Mouse (Mus musculus) adrenal gland, postnatal 25 days (tissue): ENCODE results near the gene Agpat3. TPM values are rescaled to one million over a fixed set of nuclear protein-coding genes. Genes with fewer than 3 reads are reported as not detected.

ENCODE experiments used
- DNase-seq: peaks from one replicate; pipeline ENCODE4 v3.0.0; 2021; ENCODE audit warnings: mixed read lengths
- long read RNA-seq: library from polyadenylated mRNA; stranded (forward); transcript quantifications from one replicate; pipeline ENCODE4 v2.0.0, GENCODE M21; 2021
- total RNA-seq: library from RNA; stranded (reverse); gene quantifications from 2 replicates; pipeline ENCODE4 v1.2.3, GENCODE M21; 2021

Gene Agpat3
- 334 and 362 TPM in 2 replicates for total RNA-seq
- long read RNA-seq, full-length matches to known transcripts, result 182 of 523 reads
- long read RNA-seq, partial matches to known transcripts, result 33 of 523 reads
- long read RNA-seq, other reads (novel, unspliced or antisense), result 308 of 523 reads

DNA sequence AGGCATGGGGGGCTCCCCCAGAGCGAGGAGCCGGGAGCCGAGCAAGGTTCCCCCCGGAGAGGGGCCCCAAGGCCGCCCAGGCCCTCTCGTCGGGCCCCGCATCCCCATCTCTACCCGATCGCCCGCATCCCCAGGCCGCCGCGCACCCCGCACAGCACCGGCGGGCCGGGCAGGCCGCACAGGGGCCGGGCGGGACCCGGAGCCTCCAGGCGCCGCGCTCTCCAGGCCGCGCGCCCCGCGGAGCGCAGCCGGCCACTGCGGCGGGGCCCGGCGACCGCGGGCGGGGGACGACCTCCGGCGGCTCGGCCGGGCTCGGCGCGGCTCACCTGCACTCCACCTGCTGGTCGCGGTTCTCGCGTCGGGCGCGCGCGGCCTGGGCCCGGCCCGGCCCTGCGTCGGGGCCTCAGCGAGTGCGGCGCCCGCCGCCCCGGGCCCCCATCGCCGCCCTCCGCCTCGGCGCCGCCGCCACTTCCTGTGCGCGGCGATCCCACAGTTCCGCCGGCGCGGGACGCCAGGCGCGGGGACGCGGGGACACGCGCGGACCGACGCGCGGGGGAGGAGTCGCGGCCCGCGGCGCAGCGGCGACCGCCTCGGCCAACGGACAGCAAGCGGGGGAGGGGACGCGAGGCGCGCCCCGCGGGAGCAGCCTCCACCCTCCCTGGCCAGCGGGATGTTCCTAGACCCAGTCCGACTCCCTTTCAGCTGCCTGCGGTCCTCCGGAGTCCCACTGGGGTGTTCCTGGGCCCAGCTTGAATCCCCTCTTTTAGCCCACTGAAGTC lies at the start of gene Agpat3:
TSS of gene Agpat3 (minus strand) at position 603 of the 779 bp plus-strand sequence.
- DNase-seq, result peak; percentile 69

DNA sequence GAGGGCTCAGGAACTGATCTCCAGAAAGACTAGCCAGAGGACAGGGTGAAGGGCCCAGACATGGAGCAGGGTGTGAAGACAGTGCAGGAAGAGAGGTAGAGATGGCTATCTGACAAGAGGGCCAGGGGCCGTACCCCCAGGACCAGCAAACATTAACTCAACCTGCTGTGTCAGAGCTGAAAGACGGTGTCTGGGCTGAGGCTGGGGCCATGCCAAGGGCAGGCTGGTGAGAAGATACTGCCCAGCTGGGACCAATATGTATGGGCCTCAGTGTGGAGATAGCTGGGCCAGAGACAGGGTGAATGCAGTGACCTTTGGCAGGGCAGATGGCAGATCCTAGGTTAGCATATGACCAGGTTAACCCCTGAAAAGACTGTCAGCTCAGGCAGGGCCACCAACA lies 48.8 kb upstream of the Agpat3 start:
- no peak for DNase-seq

DNA sequence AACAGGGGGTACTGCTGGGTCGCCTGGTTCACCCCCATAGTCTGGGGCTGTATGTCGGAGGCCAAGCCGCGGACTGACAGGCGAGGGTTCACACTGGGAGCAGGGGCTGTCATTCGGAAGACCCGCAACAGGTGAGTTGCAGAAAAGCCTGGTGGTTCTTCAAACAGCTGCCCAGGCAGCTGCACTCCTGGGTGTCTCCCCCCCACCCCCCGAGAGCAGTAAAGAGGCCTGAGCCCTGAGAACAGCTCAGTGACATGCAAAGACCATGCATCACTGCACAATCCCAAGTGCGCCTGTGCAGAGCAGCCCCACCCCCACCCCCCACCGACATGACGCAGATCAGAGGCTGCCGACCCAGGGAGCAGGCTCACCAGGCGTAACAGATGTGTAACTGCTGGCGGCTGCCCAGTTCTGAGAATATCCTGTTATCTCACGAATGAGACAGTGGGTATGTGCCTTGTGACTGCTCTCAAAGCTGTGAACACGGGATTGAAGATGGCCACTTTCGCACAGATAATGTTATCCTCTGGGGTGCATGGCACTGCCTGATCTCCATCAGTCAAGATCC lies 46.9 kb upstream of the Agpat3 start:
- DNase-seq, result peak; percentile 67

DNA sequence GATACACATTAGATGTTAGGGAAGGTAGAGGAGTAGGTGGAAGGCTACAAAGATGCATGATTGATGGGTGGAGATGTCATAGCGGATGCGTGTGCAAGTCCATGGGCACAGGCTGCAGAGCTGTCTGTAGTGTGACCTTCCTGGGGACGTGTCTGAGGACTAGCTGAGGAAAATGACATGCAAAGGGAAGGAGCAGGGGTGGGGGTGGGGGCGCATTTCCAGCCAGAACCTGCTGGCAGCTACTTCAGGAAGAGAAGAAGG lies 44.3 kb upstream of the Agpat3 start:
- DNase-seq, result no peak

DNA sequence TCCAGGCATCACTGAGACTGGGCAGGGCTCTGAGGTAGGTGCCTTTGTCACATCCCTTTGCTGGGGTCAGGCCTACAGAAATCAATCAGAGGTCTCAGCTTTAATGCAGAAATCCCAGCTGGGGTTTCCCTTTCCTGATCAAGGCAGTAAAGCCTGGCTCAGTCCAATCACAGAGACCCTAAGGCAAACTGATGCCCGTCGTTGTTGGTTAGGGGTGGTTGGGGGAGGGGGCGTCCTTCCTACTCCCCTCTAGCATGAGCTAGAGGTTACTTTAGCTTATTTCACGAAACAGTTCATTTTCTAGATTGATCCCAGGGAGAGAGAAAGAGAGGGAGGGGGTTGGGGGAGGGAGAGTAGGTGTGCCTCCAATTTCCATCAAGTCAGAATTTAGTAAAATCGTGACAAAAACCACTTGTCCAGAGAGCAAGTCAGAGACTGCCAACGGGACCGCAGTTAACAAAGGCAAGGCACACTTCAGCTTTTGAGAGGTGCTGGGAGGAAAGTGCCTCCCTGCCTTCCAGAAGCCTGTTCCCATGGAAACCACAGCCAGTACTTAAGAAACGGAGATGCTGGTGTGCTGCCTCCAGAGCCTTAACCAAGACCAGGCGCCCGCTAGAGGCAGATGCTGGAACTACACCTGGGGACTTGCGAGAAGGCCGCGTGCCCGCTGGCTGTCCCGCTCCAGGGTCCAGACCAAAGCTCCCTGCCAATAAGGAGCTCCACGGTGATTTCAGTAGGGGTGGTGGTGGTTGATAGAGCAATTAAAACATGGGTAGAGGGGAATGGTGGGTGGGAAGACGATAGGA lies 43.7 kb upstream of the Agpat3 start:
- peak; percentile 94 for DNase-seq

DNA sequence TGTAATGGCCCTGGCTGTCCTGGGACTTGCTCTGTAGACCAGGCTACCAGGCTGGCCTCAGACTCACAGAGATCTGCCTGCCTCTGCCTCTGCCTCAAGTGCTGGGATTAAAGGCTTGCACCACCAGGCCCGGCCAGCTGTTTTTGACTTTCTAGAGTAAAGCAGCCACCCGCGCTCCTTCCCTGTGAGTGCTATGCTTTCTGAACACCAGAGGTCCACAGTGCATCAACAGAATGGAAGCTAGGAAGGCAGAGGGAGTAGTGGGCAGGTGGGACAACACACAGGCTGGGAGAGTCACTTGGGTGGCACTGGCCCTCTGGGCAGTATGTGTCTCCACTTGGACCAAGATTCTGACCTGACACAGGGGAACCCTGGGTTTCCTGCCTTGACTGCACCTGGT lies 43.1 kb upstream of the Agpat3 start:
- no peak for DNase-seq

DNA sequence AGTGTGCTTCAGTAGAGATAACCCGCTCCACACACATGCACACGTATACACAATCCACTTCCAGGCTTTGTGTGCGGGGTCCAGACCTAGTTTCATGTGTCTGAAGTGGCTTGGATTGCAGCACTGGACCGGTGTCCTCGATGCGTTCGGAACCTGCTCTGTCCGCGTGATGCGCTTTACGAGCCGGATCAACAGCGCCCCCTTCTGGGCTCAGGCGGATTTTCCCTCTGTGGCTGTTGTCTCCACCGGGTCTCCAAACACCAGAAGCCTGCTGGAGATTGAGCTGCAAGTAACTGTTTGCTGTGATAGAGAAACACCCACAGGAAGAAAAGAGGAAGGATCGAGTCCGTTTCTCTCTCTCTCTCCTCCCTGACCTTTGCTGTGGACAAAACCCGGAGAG lies 39.8 kb upstream of the Agpat3 start:
- peak; percentile 87 for DNase-seq

DNA sequence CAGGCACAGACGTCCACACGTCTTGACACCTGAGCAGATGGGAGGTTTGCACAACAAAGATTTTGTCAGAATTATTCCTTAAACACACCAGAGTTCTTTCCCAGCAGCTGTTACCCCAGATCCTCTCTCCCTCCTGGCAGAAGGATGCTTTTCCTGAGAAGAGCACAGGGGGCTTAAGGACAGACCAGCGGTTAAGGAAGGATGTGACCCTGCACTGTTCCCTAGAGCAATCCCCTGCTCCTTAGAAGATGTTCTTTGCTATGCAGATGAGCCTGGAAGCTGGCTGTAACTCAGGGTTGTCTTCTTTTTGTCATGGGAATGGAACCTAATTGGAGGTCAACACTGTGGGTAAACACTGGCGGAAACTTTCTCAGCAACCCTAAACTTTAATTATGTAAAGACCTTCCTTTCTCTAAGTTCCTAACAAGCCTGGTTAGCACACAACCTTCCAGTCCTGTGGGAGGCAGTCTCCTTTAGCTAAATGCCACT lies 38.7 kb upstream of the Agpat3 start:
- DNase-seq, result no peak

DNA sequence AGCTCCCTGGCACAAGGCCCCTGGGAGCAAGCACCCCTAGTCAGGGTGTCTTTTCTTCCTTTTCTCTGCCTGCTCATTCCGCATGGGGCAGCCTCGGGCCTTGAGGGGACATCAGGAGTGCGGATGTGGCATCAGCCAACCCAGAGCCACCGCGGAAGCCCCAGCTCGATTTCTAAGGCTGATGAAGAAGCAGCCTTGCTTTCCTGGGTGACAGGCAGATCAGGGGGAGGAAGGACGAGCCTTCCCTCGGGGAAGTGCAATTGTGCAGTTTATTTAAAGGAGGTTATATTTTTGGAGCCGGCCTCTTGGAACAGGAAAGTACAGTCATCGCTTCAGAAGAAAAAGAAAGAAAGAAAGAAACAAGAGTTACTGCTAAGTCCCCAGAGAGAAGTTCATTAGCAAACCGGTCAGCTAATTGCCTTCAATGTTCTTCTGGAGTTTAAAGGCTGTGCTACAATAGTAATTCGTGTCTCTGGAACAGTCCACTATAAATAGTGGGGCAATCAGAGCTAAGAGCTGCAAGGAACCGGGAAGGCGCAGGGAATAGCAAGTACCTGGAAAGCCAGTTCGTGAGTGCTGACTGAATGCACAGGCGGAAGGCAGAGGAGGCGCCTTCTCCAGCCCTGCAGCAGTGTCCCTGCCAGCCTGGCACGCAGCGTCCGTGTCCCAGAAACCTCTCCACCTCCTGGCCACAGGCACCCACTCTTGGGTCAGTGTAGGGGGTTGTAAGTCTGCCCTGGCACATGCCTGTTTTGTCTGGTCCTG lies 36.1 kb upstream of the Agpat3 start:
- DNase-seq, result no peak

DNA sequence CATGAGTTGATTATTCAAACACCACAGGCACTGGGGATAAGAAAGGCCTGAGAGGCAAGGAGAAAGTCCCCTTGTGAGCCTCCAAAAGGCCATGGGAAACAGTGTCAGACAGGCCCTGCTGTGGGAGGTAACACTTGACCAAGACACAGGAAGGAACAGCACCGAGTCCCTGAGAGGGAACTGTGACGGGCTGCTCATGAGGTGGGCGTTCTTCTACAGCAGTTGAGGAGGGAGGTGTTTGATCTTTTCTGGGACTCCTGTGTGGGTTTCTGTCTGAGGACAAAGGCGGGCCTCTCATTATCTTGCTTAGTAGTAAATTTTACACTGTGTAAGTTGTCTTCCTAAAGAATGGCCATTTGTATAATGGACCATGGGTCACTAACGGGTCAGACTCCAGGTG lies 33.2 kb upstream of the Agpat3 start:
- DNase-seq, result no peak

DNA sequence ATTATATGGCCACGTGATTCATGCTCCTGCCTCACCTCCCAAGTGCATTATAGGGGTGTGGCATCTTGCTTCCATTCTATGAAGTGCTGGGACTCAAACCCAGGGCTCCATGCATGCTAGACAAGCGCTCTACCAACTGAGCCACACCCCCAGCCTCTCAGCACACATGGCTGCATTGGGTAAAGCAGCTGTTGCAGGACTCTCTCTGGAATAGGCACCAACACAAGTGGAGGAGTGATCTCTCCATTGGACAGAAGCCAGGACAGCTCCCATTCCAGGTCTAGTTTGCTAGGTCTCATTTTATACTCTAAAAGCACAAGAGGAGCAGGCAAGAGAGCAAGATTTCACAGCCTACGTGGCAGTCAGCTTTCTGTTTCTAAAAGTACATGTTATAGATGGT lies 31.3 kb upstream of the Agpat3 start:
- DNase-seq, result no peak

DNA sequence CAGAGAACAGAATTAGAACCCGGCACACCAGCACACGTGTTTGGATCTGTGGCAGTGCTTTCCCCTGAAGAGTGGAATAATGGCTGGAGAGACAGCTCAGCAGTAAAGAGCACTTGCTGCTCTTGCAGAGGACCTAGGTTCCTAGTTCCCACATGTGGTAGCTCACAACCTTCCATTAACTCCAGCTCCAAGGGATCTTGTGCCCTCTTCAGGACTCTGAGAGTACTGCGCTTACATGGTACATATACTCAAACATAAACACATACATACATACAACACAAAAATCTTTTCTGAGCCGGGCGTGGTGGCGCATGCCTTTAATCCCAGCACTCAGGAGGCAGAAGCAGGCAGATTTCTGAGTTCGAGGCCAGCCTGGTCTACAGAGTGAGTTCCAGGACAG lies 26.2 kb upstream of the Agpat3 start:
- DNase-seq, result no peak

DNA sequence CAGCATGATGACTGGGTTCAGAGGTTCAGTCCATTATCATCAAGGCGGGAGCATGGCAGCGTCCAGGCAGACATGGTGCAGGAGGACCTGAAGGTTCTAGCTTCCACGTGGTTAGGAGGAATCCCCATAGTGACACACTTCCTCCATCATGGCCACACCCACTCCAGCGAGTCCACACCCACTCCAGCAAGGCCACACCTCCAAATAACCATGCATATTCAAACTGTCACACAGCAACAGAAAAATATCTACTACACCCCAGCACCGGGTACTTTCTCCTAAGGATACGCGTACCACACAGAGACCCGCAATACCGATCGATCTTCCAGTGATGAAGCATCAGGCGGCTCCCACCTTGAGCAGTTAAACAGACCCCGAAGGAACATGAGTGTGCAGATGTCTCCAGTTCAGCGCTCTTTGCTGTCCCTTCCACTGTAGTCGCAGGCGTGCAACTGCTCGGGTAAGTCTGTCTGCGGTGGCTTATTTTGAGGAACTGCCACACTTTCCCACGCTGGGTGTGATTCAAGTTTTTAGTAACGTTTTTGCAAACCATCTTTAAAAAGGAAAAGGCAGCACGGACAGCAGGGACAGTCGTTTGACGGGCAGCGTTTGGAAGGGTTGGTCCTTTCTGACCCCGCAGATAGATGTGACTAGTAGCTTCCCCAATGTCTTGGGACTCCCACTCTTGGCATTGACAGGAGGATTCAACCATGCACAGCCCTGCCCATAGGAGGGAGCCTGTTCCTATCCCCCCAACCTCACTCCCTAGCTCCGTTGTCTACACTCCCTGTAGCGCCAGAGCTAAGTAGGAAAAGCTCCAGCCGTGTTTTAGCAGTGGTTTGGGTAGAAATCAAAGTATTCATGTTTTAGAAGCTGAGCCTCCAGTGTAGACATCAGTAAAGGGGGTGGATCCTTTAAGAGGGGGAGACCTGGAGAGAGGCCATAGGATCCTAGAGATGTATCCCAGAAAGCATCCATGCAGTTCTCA lies 20.7 kb upstream of the Agpat3 start:
- DNase-seq, result no peak

DNA sequence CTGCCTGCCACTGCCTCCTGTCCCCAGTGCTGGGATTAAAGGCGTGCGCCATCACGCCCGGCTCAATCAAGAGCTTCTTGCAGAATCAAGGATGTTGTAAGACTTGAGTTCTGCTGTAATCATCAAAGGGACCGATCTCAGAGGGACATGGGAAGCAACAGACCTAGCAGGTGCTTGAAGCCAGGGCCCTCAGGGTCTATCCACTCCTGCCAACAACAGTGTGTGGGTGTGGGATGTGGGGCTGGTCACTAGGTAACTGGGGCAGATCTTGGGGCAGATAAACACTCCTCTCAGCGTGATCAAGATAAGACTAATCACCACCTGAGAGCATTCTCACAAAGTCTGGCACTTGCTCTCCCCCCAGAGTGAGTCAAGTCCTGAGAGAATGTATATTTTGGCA lies 19.5 kb upstream of the Agpat3 start:
- DNase-seq, result no peak

DNA sequence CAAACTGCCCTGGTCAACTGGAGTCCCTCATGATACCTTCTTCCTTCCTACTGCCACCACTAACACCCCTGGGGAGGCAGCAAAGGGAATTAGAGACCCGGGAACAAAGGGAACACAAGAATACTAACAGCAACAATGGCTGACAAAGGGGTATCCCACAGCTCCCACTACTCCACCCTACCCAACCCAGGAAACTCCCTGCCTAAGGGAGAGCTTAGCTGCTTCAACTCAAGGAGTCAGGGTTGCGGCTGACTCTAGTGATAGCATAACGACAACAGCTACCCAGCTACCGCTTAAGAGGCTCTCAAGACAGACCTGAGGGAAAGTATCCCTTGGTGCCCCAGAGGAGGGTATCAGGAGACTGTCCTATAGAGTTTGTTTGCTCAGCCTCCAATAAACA lies 15.3 kb upstream of the Agpat3 start:
- DNase-seq, result no peak

DNA sequence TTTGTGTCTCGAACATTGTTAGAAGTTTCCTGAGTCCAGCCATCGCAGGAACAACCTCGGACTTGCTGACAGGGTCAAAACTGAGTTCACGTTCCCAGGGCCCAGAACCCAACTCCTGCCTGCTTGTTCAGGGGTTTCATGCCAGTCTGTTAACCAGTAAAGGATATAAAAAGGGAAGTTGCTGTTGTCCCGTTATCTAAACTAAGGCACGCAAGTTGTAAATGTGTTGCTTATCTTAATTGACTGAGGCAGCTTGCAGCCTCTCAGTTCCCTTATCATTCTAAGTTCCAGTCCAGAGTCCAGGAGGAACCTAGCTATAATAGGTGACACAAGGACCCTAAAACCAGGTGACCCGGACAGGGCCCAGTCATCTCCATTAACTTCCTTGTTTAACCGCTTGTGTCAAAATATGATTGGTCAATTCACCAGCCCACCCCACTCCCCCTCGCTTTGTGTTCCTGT lies 14.6 kb upstream of the Agpat3 start:
- DNase-seq, result no peak

DNA sequence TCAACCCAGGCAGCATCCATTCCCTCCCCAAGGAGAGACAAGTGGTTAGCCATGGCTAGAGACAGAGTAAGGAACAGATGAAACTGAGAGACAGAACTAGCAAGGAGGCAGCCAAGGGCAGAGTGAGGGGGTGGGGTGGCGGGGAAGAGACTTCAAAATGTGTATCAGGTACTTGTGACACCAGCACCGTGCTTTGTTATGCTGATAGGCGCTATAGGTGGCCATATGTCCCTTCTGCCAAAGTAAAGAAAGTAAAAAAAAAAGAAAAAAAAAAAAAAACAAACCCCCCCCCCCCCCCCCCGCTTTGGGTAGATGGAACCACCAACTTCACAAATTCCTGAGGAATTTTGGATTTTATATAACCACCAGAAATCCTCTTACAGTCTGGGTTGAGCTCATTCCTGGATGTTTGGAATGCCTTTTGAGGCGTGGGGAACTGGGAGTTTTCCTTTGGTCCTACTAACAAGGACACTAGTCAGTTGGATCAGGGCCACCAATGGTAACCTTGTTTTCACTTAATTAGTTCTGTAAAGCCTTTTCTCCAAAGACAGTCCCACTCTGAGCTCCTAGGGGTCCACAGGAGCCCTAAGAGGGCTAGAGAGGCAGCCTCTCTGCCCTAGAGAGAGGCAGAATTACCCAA lies 14.0 kb upstream of the Agpat3 start:
- DNase-seq, result no peak

DNA sequence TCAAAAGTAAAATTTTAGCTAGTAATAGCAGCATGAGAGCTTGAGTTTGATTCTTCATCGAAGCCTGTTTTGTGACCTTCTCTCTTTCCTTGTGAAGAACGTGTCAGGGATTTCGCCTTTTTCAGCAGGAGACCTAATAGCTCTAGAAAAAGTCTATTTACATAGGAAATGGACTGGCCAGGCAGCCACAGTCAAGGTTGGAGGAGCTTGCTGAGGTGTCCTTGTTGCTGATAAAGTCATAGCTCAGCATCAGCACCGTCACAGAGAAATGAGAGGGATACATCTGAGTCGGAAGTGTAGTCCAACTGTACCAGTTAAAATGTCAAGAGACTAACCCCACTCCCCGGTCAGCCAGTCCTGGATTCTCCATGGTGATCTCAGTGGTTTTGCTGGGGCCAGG lies 13.3 kb upstream of the Agpat3 start:
- no peak for DNase-seq

DNA sequence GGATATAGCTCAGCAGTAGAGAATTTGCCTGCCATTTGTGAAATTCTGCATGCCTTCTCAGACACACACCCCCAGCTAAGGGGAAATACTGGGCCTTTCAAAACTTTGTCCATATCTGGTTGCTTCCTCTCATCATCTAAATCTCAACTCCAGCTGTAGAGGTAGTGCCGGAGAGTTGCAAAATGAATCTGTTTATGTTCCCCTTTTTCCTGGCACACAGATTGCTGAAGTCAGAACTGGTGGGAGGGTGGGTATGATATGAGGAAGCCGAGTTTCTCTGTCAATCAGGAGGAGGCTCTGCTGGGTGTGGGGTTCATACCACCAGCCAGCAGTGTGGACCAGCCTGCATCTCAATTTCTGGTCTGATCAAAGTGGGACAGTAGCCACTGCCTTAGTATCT lies 11.8 kb upstream of the Agpat3 start:
- no peak for DNase-seq

DNA sequence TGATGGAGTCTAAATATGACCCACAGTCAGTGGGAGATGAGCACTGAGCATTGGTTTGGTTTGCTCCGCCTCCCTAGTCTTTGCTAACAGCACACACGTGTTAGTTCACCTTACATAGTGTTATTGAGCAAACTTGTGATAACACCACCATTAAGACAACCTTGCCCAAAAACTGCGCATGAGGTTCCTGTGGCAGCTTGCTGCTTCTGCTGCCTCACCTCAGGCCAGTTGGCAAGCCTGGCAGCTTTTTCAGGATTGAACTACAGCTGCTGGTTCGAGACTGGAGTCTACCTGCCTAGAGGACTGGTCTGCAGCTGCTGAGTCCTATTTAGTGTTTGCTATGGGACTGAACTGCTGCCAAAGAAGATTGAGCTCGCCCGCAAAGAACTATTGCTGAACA lies 11.1 kb upstream of the Agpat3 start:
- DNase-seq, result no peak

DNA sequence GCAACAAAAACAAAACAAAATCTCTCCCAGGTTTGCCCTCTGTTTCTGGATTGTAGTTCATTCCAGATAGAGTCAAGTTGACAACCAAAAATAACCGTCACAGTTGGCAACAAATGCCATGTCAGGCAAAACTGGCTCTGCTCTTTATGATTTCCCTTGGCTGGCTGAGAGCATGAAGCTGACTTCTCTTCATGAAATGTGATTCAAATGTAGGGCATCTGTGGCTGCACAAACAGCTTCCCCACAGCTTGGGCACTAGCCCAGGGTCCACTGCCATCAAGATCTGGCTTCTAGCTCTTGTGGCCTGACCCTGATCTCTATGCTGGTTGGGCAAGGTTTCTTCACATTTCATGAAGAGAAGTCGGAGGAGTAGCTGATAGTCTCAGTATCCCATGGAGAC lies 9.7 kb upstream of the Agpat3 start:
- DNase-seq, result peak; percentile 38
